Mouse (Mus musculus): ENCODE data around the gene Svep1.

Svep1 gene

DNA sequence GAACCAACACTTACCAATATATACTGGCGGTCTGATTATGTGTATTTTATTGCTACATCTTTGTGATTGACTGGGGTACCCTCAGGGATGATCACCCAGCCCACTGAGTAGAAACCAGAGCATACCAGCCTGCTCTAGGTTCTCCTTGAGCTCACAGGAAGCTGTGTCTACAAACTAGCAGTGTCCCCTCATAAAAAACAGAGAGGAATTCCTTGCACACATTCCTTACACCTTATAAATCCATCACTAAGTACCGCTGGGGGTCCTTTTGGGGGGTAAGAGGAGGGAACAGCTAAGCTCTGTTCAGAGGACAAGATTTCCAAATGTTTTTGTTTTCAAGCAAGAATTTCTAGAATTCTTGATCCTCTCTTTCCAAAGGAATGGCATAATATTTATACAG lies 36.7 kb downstream of the Svep1 start:
- DNase-seq = no peak

DNA sequence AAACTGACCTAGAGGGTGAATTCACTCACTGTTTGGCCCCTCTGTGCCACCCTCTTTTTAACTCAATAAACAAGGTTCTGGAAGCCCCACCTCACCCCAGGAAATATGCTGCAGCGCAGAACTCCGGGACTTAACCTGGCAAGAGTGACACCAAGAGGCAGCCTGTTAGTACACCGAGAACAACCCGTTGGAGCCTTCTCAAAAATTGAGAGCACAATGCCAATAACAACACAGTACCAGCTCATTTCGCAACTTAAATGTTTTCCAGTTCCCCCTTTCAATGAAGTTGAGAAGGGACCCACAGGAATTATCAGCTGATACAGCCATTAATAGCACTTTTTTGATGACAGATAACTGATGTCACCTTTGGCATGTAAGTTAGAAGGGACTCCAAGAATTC lies 38.3 kb downstream of the Svep1 start:
- DNase-seq = no peak

DNA sequence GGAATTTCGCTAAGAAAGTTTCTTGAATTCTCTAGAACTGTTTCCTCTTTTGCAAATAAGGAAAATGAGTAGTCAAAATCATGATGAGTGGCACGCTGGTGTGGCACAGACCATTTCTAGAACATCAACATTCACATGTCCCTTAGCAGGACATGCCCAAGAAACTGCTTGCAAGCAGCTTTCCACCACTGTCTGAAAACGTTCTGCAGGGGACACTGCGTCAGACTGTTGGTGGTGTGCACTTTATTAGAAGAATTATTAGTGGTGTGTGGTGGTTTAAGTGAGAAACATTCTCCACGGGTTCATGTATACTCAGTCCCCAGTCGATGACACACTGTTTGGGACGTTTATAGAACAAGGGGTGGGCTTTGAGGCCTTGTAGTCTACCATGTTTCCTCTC lies 40.9 kb downstream of the Svep1 start:
- no peak for DNase-seq

DNA sequence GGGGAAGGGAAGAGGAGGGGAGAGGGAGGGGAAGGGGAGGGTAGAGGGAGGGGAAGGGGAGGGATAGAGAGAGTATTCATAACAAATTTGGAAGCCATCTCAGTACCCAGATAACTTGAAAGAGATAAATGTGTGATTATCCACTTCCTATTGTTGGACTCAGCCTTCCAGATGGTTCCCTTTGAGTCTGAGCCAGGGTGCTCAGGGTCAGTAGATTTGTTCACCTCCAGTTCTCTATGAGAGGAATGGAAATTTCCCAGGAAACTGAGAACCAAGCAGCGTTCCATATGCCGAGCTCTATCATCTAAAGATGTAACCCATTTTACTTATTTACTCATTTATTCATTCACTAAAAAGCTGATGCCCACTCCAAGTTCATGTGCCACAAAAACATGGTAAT lies 44.8 kb downstream of the Svep1 start:
- no peak for DNase-seq

DNA sequence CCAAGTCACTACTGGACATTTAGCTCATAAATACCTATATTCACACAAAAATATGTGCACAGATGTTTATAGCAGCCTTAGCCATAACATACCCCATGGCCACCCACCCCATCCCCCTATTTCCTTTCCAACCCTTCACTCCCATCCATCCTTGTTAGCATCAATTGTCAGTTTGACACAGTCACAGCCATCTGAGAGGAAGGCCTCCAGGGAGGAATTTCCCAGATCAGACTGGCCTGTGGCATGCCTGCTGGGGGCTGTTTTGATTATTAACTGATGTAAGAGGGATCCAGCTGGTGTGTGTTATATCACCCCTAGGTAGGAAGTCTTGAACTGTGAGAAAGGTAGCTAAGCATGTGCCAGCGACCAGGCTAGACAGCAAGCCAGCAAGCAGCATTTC lies 47.1 kb downstream of the Svep1 start:
- peak; percentile 26 for DNase-seq

DNA sequence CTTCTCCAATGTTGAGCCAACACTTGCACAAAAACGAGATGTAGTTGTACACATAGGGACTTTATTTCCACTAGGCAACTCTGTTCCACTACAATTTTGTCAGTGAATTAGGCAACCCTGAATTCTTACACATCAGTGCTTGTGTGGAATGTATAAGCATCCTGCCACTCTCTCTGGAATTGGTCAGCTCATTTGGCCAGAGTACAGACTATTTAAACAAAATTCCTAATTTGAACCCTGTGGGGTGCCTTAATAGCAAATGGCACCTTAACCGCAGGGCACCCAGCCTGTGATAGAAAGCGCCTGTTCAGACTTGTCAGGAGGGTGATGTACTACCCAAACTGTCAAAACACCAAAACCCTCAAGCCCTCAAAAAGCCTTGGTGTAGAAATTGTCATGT lies 56.4 kb downstream of the Svep1 start:
- DNase-seq = peak; percentile 17

DNA sequence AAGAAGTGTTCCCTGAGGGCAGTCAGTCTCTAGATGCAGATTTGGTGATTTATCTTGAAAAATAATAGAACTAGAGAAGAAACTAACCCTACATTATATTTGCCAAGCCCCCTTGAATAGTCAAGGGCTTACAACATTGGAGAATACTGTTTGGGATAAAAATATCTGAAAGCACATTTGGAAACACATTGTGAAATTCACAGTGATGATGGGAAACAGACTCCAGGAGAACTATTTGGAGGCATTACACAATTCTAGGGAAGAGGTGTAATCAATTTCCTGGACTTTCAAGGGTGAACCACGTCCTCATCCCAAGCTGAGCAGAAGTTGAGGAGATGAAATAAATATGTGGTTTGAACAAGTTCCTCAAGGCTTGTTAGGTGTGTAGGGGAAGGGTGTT lies 57.5 kb downstream of the Svep1 start:
- DNase-seq = no peak

DNA sequence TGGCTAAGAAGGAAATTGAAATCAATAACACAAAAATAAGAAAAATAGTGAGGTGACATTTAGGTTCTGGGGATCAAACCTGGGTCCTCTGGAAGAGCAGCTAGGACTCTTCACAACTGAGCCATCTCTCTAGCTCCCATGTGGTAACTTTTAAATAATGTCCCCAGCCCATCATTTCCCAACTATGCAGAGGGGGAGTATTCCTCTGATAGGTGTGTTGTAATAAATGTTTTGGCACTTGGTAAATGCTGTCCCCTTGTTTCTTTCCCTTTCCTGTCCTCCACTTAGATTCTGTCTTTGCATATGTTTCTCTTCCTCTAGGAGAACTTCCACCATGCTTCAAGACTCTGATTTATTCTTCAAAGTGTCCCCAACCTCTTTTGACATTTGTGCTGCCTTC lies 58.1 kb downstream of the Svep1 start:
- no peak for DNase-seq

DNA sequence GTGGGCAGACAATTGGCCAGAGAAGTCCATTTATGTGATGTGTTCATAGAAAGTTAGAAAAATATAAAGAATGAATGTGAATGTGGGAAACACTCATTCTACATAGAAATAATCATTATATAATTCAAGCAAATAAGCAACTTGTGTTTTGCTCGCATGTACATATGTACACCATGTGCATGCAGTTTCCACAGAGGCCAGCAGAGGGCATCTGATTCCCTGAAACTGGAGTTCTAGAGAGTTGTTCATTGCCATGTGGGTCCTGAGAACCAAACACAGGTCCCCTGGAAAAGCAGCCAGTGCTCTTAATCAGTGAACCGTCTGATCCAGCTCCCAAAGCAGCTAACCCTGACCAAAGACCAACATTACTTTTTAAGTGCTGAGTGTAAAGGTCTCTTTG lies 60.0 kb downstream of the Svep1 start:
- DNase-seq = no peak

DNA sequence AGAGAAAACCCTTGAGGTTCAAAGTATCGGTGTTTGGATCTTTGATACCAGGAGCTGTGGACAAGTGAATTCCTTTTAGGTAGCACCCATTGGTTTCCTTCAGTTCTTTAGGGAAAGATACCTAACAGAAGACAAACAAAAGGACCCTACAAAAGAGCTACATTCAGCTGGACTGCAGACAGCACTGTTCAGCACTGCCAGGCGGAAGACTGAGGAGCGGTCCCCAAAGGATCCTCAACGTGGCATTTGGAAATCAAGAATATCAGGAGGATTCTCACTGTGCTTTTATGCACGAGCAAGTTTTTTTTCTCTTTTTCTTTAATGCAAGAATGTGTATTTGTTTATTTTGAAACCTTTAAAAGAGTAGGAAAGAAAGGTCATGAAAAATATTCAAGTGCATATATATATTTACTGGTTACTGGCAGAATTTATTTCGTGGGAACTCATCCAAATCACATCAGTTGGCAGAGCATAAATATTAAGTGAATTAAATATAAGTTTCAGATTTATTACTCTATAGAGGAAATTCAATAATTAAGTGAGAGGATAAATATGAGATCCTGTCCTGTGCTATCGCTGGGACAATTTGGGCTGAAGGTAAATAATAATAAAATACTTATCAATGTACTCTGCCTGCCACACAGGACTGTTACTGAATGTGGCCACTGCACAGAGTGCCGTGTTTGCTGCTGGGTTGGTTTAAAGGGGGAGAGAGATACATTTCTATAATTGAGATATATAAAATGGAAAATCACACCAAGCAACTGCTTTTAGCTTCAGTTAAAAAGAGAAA lies 66.7 kb downstream of the Svep1 start:
- DNase-seq = no peak

DNA sequence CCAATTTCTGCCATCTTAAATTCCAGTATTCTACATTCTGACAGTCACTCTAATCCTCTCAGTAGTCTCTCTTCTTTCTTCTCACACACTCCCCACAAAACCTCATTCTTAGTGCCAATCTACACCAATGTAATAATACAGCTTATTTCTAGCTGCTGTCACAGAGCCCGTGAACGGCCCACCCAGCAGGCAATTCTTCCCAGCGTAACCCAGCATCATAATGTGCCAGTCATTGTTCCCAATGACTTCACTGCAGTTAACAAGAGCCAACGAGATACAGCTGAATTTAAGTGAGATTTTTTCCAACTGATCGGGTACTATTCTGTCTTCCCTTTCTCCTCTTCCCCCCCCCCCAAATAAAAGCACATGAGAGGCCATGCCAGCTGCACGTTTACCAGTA lies 67.4 kb downstream of the Svep1 start:
- no peak for DNase-seq

DNA sequence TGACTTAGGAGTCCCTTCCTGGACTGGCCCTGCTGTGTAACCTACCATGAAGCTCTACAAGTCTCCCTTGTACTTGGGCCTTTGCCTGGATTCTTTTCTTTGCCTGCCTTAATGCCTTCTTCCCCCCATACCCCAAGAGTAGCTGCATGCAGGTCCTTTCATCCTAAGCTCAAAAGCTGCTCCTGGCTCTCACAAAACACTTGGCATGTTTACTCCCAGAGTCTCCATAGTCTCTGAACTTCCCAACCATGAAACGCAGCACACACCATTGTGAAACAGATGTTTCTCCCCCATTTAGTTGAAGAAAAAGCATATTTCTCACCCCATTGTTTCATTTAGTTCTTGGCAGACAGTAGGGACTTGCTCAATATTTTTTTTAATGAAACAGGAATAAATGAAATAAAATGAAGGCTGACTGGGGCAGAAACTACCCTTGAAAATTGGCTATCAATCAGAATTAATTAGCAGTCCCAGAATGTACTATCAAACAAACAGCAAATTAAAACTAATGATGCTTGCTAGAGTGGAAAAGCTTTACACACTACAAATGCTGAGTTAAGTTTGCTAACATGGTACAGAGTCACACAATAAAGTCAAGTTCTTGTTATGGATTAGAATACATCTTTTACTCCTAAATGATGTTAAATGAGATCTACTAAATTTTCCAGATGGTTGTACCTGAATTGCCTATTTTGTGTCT lies 72.9 kb downstream of the Svep1 start:
- DNase-seq = no peak

DNA sequence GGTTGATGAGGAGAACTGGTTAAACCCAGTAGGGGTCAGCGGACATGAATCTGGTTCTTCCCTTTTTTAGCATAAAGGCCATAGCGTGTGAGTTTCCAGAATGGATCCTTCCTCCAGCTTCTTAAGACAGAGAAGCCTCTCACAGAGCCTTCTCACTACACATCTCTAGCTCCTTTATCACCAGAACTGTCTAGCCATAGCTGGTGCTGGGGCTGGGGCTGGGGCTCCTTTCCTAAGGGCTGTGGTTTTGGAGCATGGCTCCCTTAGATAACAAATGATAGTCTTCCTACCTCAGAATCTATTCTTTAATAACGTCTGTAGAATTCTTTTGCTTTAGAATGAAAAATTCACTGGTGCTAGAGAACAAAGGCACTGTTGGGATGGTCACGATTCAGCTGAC lies 76.8 kb downstream of the Svep1 start:
- no peak for DNase-seq

DNA sequence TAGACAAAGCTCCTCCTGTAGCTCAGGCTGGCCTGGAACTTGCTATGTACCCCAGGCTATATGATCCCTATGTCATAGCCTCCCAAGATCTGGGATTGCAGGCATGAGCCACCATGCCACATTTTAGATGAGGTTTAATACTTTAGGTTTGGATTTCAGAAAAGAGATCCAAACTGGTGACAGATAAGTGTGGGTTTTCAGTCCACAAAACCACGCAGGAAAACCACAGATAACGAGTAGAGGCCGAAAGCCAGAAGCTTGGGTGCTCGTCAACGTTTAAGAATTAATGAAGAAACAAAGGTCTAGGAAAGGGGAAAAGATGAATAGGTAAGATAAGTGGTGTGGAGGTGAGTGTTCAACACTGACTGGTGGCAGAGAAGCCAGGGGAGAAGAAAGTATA lies 79.6 kb downstream of the Svep1 start:
- no peak for DNase-seq

DNA sequence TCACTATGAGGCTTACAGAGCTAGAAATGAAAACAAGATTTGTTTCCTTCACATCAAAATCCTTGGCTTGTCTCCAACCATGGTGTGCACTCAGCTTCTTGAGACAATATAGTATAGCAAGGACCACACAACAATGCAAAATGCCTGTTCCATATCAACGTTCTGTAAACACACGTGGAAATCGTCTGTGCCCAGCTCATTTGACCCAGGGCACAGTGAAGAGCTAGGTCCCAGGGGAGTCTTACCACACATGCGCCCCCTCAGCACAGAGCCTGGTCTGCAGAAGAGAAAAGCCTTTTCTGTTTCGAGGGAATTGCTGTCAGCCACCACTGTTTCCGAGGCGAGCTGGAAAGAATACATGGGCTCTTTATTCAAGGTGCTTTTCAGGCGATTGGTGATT lies 91.2 kb downstream of the Svep1 start:
- DNase-seq = no peak

DNA sequence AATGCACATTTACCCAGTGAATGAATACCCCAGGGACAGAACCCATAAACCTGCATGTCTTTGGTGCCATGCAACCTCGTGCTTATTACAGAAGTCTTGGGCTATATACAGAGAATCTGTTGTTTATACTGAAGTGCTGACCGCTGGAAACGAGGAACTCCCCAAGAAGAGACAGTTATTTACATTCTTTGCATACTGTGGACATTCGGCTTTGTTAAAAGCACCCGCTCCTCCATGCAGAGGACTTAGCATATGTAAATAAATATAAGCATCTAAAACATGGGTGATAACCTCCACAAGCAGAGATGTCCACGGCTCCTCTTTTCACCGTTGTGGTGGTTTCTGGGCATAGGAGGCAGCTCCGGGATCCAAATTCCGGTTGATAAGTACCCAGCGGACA lies 95.7 kb downstream of the Svep1 start:
- no peak for DNase-seq

DNA sequence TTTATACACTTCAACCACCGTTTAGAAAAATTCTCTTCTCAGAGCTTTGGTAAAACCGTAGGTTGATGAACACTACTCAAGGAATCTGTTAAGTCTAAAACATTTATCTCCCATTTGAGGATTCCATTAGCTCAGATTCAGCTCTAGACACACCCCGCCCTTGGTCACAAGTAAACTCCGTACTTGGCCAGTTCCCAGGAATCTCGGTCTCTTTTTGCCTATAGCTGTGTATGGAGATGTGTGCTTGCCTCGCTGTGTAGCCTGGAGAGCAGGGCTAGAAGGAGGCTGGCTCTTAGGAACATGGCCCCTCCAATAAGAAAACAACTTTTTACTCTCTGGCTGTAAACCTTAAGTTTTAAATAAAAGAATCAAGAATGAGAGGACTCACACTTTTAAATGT lies 96.9 kb downstream of the Svep1 start:
- no peak for DNase-seq

DNA sequence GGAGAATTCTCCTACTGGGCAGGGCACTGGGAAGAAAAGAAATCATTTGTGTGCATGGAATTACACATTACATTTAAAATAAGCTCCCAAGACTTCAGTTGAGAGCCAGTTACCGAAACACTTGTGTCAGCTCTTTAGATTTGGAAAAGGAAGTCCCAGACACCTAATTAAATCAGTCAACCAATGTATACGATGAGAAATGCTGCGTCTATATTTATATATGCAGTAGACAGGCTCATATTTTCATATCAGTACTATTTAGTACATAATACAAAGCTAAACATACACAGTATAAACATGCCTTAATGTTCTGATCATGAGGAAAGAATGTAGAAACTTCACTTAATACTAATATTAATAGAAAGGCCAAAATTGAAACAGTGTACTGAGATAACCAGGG lies 98.3 kb downstream of the Svep1 start:
- DNase-seq = no peak

DNA sequence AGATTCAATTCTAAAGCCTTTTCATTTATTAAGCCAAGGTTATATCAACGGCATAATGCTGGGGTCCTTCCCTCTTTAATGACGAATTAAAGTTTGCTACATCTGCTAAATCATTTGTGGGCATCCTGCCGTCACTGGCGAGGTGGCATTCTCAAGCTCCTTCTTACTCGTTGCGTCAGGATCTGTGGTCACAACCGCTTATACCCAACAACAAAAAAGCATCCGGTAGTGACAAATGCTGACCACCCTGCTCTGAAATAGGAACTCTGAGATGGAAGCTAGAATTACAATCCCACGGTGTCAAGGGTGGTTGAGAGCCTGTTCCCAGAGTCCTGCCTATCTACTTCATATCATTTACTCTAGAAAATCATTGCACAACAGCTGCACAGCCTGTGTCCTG lies 108.9 kb downstream of the Svep1 start:
- no peak for DNase-seq

DNA sequence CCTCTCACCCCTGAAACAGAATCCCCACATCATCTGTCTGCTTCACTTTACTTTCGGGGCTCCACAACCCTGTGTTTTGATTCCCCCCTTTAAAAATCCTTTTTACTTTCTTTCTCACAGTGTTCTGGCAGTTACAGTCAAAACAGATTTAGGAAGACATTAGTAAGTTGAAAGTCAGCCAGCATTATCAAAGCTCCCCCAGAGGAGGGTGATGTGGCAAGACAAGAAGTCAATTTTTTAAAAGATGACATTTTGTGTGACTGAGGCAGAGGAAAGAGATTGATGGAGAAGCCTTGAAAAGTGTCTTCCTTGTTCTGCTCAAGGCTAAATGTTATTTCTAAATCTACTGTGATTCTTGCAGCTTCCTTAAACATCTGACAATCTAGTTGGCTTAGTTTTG lies 119.9 kb downstream of the Svep1 start:
- no peak for DNase-seq

DNA sequence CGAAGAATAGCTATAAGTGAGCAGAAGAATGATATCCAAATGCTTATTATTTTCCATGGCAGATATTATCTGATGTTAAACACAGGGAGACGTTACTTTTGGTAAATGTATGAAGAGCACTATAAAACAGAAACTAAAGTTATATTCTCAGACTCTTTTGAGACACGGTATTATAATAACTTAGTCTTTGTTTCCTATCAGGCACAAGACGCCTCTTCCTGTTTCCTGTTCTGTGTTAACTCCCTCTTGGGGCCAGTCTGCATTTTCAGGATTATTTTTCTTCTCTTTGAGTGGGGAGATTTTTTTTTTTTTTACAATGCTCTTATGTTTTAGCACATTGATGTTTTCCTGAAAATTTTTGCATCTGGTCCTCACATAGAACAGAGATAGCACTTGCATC lies 120.5 kb downstream of the Svep1 start:
- DNase-seq = no peak

DNA sequence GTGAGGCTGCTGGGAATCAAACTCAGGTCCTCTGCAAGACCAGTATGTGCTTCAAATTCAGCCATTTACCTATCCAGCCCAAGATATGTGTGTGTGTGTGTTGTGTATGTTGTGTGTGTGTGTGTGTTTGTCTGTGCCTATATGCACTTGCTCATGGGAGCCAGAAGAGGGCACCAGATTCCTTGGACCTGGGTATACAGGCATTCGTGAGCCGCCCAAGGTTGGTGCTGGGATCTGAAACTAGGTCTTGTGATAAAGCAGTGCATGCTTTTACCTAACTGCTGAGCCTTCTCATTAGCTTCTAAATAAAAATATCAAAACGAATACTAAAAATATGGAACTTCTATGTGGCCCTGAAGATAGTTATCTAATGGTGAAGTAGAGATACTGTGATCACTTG lies 121.3 kb downstream of the Svep1 start:
- DNase-seq = no peak

DNA sequence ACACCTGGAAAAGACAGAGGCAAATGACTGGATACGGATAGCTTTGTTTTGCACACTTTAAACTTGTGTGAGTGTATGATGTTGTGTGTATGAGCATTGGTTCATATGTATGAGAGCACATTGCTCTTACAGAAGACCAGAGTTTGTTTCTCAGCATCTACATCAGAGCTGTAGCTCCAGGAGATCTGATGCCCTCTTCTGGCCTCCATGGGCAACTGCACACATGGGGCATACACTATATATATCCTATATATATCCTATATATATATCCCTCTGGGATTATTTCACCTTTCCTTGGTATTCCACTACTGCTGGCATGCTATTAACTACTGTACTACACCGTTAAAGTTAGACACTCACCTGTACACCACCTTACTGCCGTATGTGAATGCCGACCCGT lies 122.5 kb downstream of the Svep1 start:
- no peak for DNase-seq

DNA sequence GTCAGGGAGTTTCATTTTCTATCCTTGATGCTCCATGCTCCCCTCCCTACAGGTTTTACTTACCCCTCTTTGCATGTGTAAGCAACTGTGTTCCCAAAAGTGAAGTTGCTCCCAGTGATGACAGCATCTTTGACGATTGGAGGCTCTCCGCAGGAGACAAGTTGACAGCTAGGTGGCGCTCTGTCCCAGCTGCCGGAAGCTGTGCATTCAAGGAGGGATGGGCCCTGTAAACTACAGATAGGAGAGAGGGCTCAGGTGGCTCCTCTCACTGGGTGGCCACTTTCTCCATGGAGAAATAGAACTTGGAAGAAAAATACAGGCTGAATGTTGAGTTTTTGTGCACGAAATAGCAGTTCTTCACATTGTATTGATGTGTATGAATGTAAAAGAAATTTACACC lies 124.1 kb downstream of the Svep1 start:
- DNase-seq = peak; percentile 67

DNA sequence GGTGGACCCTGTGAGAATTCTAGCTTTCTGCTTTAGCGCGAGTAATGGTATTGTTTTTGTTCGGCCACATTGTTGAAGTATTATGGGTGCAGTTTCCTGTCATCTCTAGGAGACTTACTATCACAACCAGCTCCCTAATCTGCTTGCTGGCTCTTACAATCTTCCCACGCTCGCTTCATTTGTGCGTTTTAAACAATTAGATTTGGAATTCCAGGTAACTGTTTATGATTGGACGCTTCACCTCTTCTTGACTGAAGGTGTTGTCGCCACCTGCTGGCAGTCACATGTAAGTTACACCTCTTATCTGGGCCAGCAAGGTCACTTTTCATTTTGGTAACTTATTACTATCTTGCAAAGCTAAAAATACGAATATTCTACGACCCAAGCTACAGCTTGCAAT lies 127.0 kb downstream of the Svep1 start:
- peak; percentile 76 for DNase-seq
